Mouse (Mus musculus) testis, adult 2 months (tissue): ENCODE data around the gene Bcl2a1d.
"Not testable (repeated sequence)": the region's sequence is repeated elsewhere in the genome, so short reads cannot be mapped to it uniquely, and the experiment has no call there.

Experiments used
- CTCF ChIP-seq: fragments of 200-500 bp; IDR thresholded peaks from 2 replicates; pipeline ENCODE4 v1.5.1; 2012; ENCODE audit warnings: low read depth, mild to moderate bottlenecking, inconsistent platforms, low read length, moderate library complexity; ENCODE audit not compliant: control insufficient read depth, insufficient read depth, insufficient replicate concordance
- POLR2A ChIP-seq: fragments of 200-500 bp; IDR thresholded peaks from 2 replicates; pipeline ENCODE4 v1.6.1; 2012; ENCODE audit warnings: low read depth, mild to moderate bottlenecking, inconsistent platforms, low read length, moderate library complexity; ENCODE audit not compliant: control insufficient read depth

DNA sequence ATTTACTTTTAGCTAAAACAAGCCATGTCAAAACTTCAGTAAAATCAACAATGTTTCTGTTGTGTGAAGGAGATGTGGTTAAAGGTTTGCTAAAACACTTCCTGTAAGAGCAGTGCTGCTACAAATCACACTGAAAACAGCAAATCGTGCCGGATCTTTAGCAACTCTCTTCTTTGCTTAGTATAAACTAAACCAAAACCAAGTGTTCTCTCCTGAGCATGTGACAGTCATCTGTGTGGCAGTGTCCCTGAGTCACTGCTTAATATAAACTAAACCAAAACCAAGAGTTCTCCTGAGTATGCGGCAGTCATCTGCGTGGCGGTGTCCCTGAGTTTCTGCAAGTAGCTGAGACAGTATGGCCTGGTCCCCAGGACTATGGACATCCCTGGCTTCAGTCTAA is 21.9 kb downstream of the Bcl2a1d start:
- TF ChIP-seq CTCF, POLR2A: not testable (repeated sequence)
